Mouse (Mus musculus) neutrophil, adult 5-6 weeks (primary cell): Measurements from ENCODE around the gene Lrp6. TPM values are rescaled to one million over a fixed set of nuclear protein-coding genes. Genes with fewer than 3 reads are reported as not detected.

Experiments
- ATAC-seq: fragments of 151-379, 151-347 bp; 2 replicates; pipeline ENCODE4 v1.8.0; 2017; ENCODE audit warnings: mild to moderate bottlenecking, moderate TSS enrichment; ENCODE audit not compliant: insufficient number of reproducible peaks, poor library complexity, low FRiP score, severe bottlenecking; ENCODE audit errors: extremely low read depth
- total RNA-seq: library from RNA; stranded (forward); fragments of 200-1000 nt; gene quantifications from 2 replicates; pipeline ENCODE4 v1.2.3, GENCODE M21; 2017

Gene Lrp6
- total RNA-seq, 1 experiment from 2014 or later = 37.5 TPM

DNA sequence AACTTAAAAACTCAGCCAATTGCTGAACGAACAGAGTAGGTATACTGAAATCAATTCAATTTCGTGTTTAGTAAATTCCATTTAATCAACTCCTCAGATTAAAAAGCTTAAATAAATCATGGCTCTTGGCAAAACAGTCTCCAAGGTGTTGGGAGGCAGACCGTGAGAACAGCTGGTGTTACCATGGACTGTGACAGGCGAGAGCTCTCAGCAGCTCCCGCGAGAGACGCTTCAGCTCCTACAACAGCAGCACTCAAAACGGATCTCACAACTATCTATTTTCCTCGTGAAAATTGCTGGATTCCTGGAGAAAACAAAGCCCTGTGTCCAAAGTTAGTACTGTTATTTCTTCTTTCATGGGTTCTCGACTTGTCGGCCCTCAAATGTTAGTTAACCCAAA is 116.8 kb downstream of the Lrp6 start:
- ATAC-seq = no peak

GRCm38 (mm10) chr6:134448451-134448850 is 118.3 kb downstream of the Lrp6 start:
- ATAC-seq = no peak

- ATAC-seq = no peak
Measured at GRCm38 (mm10) chr6:134443925-134444324, 122.8 kb downstream of the Lrp6 start.

DNA sequence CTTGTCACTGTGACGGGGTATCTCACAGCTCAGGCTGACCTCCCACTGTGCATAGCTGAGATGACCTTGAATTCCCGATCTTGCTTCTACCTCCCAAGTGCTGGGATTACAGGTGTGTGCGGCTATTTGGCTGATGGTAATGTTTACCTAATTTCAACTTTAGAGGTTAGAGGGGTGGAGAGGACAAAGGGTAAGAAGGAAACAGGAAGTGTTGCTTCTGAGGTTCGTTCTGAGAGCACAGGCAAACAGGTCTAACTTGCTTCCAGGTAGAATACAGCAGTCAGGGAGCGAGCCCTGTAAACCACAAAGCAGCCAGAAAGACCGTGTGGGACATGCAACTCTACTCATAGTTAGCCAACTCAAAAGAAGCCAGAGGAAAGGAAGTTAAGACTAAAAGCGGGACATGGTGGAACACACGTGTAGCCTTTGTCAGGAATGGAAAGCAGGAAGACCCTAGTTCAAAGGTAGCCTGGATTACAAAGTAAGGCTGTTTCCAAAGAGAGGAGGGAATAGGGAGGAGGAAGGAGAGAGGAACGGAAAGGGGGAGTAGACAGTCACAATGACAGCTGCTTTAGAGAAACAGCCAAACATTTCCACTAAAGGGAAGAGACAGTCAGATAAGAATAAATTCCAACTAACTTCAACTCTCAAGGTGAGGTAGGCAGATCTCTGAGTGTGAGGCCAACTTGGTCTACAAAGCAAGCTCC is 123.4 kb downstream of the Lrp6 start:
- ATAC-seq = no peak

GRCm38 (mm10) chr6:134442219-134442618 is 124.5 kb downstream of the Lrp6 start:
- ATAC-seq = no peak

DNA sequence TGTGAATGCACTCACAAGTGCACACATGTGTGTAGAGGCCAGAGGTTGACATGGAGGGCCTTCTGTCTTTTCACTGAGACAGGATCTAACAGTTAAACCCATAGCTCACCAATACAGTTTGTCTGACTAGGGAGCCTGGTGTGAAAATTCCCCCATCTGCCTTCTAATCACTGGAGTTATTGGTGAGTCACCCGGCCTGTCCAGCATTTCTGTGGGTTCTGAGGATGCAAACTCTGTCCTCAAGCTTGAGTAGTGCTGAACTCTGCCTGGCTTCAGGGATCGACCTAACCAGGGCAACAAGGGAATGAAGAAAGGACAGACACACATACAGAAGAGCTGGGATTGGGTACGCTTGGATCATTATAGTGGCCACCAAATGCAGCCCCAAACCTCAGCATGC is 125.0 kb downstream of the Lrp6 start:
- no peak for ATAC-seq

GRCm38 (mm10) chr6:134440023-134440422 is 126.7 kb downstream of the Lrp6 start:
- ATAC-seq = no peak

DNA sequence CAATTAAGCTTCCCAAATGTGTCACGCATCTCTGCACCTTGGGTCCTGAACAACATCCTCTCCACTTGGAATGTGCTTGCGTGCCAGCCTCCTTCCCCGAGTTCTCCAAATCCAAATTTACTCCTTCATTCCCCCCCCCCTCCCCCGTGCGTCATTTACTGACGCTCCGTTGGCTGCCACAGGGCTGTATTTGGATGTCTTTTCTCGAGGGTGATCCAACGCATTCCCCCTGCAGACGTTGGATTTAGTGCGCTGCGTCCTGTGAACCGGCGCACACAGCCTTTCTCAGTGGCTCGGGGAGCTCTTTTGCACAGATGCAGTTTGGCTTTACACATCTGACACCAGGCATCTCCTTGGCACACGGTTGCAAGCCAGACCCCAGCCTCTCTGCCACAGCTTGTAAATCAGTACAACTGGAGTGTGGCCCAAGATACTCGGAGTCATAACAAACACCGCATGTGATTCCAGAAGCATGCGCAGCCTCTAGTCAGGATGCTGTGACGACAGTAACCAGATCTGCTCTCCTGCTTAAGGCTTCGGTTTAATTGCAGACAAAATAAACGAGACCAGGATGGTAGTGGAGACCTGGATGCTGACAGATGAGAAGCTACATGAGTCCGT is 127.3 kb downstream of the Lrp6 start:
- no peak for ATAC-seq

DNA sequence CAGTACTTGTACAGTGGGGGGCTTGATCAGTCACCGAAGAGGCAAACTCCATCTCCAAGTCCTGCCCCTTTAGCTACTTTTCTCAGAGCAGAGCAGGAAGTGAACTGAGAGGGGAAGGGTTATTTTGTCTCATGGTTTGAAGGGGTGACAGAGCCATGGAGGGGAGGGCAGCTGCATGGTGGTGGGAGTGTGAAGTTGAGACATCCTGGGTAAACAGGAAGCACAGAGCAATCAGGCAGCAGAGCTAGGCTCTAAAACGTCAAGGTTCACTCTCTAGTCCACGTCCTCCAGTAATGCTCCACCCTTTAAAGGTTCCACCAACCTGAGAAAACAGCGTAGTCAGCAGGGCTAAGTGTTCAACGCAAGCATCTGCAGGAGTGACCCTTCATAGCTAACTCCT is 129.8 kb downstream of the Lrp6 start:
- no peak for ATAC-seq

DNA sequence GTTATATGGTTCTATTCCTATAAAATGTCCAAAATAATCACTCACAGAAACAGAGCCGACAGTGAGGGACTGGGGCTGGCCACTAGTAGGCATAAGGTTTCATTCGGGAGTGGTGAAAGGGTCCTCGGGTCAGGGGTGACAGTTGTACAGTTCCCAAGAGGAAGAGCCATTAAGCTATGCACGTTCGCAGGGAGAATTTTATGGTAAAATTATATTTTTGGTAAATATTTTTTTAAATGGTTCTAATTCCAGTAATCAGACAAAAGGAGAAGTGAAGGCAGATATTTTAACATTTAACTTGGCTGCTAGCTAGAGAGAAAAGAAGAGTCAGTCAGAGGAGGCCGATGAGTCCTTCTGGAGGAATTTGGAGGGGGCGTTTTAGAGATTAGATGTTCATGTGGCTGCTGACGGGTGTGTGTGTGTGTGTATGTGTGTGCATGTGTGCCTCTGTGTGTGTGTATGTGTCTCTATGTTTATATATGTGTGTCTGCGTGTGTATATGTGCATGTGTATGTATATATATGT is 131.8 kb downstream of the Lrp6 start:
- no peak for ATAC-seq

- no peak for ATAC-seq
Measured at GRCm38 (mm10) chr6:134434044-134434443, 132.7 kb downstream of the Lrp6 start.

- ATAC-seq = no peak
Measured at GRCm38 (mm10) chr6:134433281-134433680, 133.5 kb downstream of the Lrp6 start.

DNA sequence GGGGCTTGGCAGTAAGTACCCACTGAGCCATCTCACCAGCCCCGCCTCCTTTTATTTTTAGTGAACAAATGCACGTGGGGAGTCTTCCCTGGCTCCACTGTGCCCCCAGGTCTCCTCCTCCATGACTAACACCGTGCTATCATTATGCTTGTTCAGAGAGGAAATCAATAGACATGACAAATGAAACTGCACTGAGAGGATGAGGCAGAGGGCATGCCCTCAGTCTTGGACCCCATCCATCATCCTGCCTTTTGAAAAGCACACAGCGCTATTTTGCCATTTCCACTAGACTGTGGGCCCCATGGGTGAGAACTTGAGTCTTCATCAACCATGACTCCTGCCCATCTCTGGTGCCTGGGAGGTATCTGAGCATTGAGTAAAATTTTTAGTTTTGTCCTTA is 135.2 kb downstream of the Lrp6 start:
- no peak for ATAC-seq

GRCm38 (mm10) chr6:134430161-134430799 is 136.5 kb downstream of the Lrp6 start:
- no peak for ATAC-seq

DNA sequence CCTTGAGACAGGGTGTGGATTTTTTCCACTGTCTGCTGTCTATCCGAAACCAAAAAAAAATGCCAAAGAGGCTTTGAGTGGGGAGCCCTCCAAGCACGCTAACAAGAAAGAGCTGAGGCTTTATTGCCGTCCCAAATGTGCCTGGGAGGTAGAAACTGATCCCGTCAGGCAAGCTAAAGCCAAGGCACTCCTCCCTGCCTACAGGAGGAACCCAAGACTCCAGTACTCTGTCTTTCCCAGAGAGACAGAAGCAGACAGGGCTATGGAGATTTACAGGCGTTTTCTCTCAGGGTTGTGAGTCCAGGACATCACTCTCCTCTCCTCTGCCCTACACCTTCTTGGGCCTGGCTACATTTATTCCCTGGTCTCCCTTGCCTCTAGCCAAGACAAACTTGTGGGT is 138.3 kb downstream of the Lrp6 start:
- ATAC-seq = no peak

DNA sequence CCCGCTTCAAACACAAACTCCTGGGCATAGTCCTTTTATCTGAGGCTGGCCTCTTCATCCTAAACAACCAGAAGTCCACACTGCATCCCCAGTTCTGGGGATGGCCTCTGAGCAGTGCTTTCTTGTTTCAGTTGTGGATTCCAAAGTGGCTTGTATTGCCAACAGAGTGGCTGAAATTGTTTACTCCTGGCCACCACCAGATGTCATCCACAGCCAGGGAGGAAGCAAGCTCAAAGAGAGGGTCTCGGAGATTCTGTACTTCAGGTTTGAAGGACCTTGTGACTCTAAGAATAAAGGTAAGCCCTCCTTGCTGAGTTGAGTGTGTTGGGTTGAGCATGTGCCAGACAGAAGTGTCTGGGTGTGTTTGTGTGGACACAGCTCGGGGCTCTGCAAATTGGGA is 139.6 kb downstream of the Lrp6 start:
- ATAC-seq = no peak

DNA sequence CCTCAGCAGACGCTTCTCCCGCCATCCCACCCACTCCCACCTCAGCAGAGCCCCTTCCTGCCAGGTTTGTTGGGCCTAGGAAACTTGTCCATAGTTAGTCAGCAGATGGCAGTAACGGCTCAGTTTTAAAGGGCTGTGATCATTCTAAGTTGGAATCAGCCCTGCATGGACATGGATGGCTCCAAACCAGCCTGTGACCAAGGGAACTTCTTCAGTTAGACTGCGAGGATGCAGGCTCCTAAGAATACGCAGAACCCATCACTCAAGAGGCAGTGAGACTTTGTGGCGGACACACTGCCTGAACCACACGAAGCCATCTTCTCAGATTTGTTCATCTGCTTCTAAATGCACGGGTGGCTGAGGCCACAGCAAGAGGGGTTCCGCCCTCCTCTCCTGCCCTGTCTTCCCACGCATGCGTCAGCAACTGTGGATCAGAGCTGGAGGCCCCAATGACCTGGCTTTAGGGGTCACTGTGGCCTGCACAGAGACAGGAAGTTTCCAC is 141.5 kb downstream of the Lrp6 start:
- ATAC-seq = peak; percentile 40; the same call in 1 of the 2 replicates

DNA sequence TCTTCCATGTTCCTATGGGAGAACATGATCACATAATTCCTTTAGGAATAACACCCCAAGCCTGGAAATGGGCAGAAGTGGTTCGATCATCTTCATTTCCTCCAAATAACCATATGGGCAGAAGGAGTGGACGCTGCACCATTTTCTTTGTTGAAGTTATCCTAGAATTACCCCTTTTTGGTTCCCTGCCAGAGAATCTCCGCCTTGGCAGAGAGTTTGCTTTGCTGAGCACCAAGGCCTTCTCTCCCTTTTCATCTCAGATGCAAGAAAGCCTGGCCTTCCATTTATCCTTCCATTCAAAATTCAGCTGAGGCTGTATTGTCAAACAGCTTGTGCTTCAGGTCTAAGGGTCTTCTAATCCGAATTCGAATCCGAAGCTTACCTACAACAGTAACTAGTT is 144.8 kb downstream of the Lrp6 start:
- no peak for ATAC-seq

DNA sequence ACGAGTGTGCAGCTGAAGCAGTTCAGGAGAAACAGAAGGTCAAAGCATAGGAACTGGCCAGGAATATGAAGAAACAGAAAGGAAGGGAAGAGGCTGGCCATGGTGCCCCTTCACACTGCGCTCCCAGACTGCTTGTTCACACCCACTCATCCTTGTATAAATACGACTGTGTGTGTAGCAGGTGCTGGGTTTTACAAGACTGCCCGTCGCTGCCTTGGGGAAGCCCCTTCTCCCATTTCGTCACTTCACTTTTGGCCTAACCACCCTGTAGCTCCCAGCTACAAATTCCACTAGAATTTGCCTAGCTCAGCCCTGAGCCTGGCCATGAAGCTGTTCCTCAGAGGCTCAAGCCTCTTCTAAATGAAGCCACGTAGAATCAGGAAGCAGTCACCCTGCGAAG is 146.4 kb downstream of the Lrp6 start:
- ATAC-seq = no peak

DNA sequence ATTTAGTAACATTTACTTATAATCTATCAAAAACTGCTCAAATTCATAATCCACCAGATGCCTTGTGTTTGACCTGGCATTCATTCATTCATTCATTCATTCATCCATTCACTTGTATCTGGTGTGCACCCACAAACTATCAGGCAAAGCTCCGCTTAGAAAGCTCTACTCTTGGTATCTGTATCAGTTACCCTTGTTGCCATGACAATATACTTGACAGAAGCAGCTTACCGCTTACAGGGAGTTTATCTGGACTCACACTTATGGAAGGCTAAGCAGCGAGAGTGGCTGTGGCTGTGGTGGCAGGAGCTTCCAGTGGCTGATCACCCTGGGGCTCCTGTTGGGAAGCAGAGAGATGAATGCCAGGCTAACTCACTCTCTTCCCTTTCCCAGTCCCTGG is 148.9 kb downstream of the Lrp6 start:
- no peak for ATAC-seq
